Mouse (Mus musculus): ENCODE results near the gene 5730455P16Rik. TPM values are rescaled to one million over a fixed set of nuclear protein-coding genes. Genes with fewer than 3 reads are reported as not detected.
A peak's percentile ranks its signal among the peaks of the same experiment; 100 is the strongest.
"Not testable (repeated sequence)": the region's sequence is repeated elsewhere in the genome, so short reads cannot be mapped to it uniquely, and the experiment has no call there.

Gene 5730455P16Rik
- polyA plus RNA-seq, 1 experiment from 2014 or later, result 14.8 TPM

DNA sequence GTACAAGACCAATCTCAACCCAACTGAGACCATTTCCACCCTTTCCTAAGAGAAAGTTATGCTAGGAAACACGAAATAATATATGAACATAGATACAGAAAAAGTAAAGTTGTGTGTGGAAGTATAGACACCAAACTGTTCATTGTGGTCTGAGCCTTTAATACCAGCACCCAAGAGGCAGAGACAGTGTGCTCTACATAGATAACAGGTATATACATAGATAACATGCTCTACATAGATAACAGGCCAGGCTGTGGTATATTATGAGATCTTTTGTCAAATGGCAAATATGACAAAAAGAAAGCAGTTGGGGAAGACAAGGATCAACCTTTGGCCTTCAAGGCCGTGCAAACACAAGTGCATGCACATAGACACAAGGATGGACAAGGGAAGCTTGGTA, 32.5 kb upstream of the 5730455P16Rik start:
- Histone ChIP-seq H3K4me2 (no peak overlapping the region), H3K9ac (ENCODE audit: low read depth, low read length) (no peak overlapping the region), H3K9me3 (replicated peaks; ENCODE audit: control insufficient read depth, low read length) (no peaks in the 10 kb centered on the region), H3K27me3 (ENCODE audit: control insufficient read depth, insufficient read depth, low read length) (no peaks in the 10 kb centered on the region), H3K36me3 (ENCODE audit: control insufficient read depth, insufficient read depth, low read length) (peaks cover 19% of the 10 kb centered on the region), H3K27ac (ENCODE audit: low read depth, low read length) (no peak overlapping the region), H3K4me3 (ENCODE audit: low read depth, low read length) (no peak overlapping the region), H3K4me1 (ENCODE audit: control insufficient read depth, insufficient read depth, low read length) (no peaks in the 10 kb centered on the region)
- ATAC-seq (replicated peaks; ENCODE audit: insufficient number of reproducible peaks, low FRiP score, low TSS enrichment), result no peak
- WGBS (ENCODE audit: insufficient replicate concordance), result 84% methylated on average over 2 of the region's 2 CpGs

- H3K9me3 ChIP-seq (replicated peaks; ENCODE audit: control insufficient read depth, low read length); H3K4me3 ChIP-seq (ENCODE audit: low read depth, low read length); H3K27me3 ChIP-seq (ENCODE audit: control insufficient read depth, insufficient read depth, low read length); H3K4me2 ChIP-seq; ATAC-seq (replicated peaks; ENCODE audit: insufficient number of reproducible peaks, low FRiP score, low TSS enrichment); H3K9ac ChIP-seq (ENCODE audit: low read depth, low read length); H3K4me1 ChIP-seq (ENCODE audit: control insufficient read depth, insufficient read depth, low read length); H3K27ac ChIP-seq (ENCODE audit: low read depth, low read length): not testable (repeated sequence)
- WGBS (ENCODE audit: insufficient replicate concordance), result 90% methylated on average over 6 of the region's 6 CpGs
- H3K36me3 ChIP-seq (ENCODE audit: control insufficient read depth, insufficient read depth, low read length), result peaks cover 26% of the 10 kb centered on the region
These were observed 30.0 kb upstream of the 5730455P16Rik start for GRCm38 (mm10) chr11:80407878-80408277.

DNA sequence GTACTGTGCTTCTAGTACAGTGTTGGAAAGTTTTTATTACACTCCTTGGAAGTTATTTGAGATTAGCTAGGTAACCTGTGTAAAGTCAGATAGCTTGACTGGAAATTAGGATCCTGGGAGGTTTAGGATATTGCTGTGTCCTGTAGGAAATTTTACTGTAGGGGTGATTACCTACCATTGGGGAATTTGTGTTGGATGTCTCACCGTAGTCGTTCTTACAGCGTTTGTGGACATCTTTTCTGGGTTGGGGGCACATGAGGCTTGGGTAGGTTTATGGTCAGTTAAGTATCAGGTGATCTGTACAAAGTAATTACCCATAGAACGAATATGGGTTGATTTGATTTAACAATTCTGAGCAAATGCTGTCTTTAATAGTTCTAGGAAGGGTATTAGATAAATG, 18.8 kb upstream of the 5730455P16Rik start:
- no peak overlapping the region for H3K27ac ChIP-seq (ENCODE audit: low read depth, low read length)
- no peaks in the 10 kb centered on the region for H3K9me3 ChIP-seq (replicated peaks; ENCODE audit: control insufficient read depth, low read length)
- no peaks in the 10 kb centered on the region for H3K27me3 ChIP-seq (ENCODE audit: control insufficient read depth, insufficient read depth, low read length)
- H3K4me2 ChIP-seq, result no peak overlapping the region
- H3K4me1 ChIP-seq (ENCODE audit: control insufficient read depth, insufficient read depth, low read length), result no peaks in the 10 kb centered on the region
- H3K9ac ChIP-seq (ENCODE audit: low read depth, low read length), result no peak overlapping the region
- H3K36me3 ChIP-seq (ENCODE audit: control insufficient read depth, insufficient read depth, low read length), result peaks cover 38% of the 10 kb centered on the region
- no peak overlapping the region for H3K4me3 ChIP-seq (ENCODE audit: low read depth, low read length)
- ATAC-seq (replicated peaks; ENCODE audit: insufficient number of reproducible peaks, low FRiP score, low TSS enrichment), result no peak
- 90% methylated on average over 4 of the region's 4 CpGs for WGBS (ENCODE audit: insufficient replicate concordance)

GRCm38 (mm10) chr11:80395930-80396329, 18.1 kb upstream of the 5730455P16Rik start:
- no peaks in the 10 kb centered on the region for H3K27me3 ChIP-seq (ENCODE audit: control insufficient read depth, insufficient read depth, low read length)
- no peaks in the 10 kb centered on the region for H3K9me3 ChIP-seq (replicated peaks; ENCODE audit: control insufficient read depth, low read length)
- no peak for ATAC-seq (replicated peaks; ENCODE audit: insufficient number of reproducible peaks, low FRiP score, low TSS enrichment)
- 96% methylated on average over 3 of the region's 3 CpGs for WGBS (ENCODE audit: insufficient replicate concordance)
- no peak overlapping the region for H3K4me2 ChIP-seq
- H3K4me3 ChIP-seq (ENCODE audit: low read depth, low read length), result no peak overlapping the region
- no peak overlapping the region for H3K9ac ChIP-seq (ENCODE audit: low read depth, low read length)
- peaks cover 41% of the 10 kb centered on the region for H3K36me3 ChIP-seq (ENCODE audit: control insufficient read depth, insufficient read depth, low read length)
- no peak overlapping the region for H3K27ac ChIP-seq (ENCODE audit: low read depth, low read length)
- H3K4me1 ChIP-seq (ENCODE audit: control insufficient read depth, insufficient read depth, low read length), result no peaks in the 10 kb centered on the region

DNA sequence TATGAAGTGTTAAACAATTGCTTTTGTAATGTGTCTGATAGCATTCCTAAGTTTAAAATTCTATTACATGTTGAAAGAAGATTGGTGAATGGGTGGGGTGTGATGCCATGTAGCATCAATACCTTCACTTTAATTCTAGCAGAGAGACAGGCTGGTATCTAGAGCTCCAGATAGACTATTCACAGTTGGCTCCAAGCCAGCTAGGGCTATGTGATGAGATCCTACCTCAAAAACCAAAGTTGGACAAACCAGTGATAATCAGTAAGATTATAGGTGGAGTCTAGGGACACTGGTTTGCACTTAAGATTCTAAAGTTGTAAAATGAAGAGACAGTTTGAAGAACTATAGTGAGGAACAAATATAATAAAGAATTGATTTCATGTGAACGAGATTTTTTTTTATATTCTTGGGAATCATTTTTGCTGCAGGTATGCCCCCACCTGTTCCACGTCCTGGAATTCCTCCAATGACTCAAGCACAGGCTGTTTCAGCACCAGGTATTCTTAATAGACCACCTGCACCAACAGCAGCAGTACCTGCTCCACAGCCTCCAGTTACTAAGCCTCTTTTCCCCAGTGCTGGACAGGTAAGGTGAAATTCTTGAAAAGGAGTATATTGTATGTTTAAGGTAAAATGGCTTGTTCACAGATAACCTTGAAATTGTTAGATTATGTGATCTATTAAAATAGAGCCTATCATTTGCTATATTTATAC, 13.7 kb upstream of the 5730455P16Rik start:
- no peak for ATAC-seq (replicated peaks; ENCODE audit: insufficient number of reproducible peaks, low FRiP score, low TSS enrichment)

DNA sequence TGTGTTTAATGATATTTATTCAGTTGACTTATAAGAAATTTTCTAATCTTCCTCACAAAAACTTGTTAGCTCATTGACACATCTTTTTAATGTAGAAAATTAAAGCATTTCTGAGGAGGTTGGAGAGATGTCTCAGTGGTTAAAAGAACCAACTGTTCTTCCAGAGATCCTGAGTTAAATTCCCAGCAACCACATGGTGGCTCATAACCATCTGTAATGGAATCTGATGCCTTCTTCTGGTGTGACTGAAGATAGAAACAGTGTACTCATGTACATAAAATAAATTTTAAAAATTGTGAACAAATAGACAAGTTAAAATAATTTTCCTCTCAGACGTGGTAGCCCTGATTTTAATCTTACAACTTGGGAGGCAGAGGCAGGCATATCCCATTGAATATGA, 12.1 kb upstream of the 5730455P16Rik start:
- peaks cover 34% of the 10 kb centered on the region for H3K36me3 ChIP-seq (ENCODE audit: control insufficient read depth, insufficient read depth, low read length)

More for the DNA sequence above, 13.7 kb upstream of the 5730455P16Rik start:
- Histone ChIP-seq H3K4me1 (ENCODE audit: control insufficient read depth, insufficient read depth, low read length) (0 out of 2 replicates have a peak, but pooled peaks cover 3% of the 10 kb centered on the region), H3K9ac (ENCODE audit: low read depth, low read length) (no peak overlapping the region), H3K4me2 (no peak overlapping the region), H3K9me3 (replicated peaks; ENCODE audit: control insufficient read depth, low read length) (no peaks in the 10 kb centered on the region), H3K27ac (ENCODE audit: low read depth, low read length) (no peak overlapping the region), H3K36me3 (ENCODE audit: control insufficient read depth, insufficient read depth, low read length) (peaks cover 45% of the 10 kb centered on the region), H3K27me3 (ENCODE audit: control insufficient read depth, insufficient read depth, low read length) (no peaks in the 10 kb centered on the region), H3K4me3 (ENCODE audit: low read depth, low read length) (no peak overlapping the region)
- 93% methylated on average over 2 of the region's 2 CpGs for WGBS (ENCODE audit: insufficient replicate concordance)

GRCm38 (mm10) chr11:80386790-80387189, 9.0 kb upstream of the 5730455P16Rik start:
- no peaks in the 10 kb centered on the region for H3K27me3 ChIP-seq (ENCODE audit: control insufficient read depth, insufficient read depth, low read length)
- ATAC-seq (replicated peaks; ENCODE audit: insufficient number of reproducible peaks, low FRiP score, low TSS enrichment), result no peak
- H3K36me3 ChIP-seq (ENCODE audit: control insufficient read depth, insufficient read depth, low read length), result peaks cover 18% of the 10 kb centered on the region
- WGBS (ENCODE audit: insufficient replicate concordance), result 52% methylated on average over 2 of the region's 2 CpGs
- H3K27ac ChIP-seq (ENCODE audit: low read depth, low read length), result no peak overlapping the region
- no peaks in the 10 kb centered on the region for H3K9me3 ChIP-seq (replicated peaks; ENCODE audit: control insufficient read depth, low read length)
- H3K4me3 ChIP-seq (ENCODE audit: low read depth, low read length), result 0 out of 2 replicates have a peak overlapping the region, but pooled peaks have one; percentile 8
- peak overlapping the region; percentile 34 for H3K4me2 ChIP-seq
- H3K4me1 ChIP-seq (ENCODE audit: control insufficient read depth, insufficient read depth, low read length), result peaks cover 7% of the 10 kb centered on the region
- no peak overlapping the region for H3K9ac ChIP-seq (ENCODE audit: low read depth, low read length)

More for the DNA sequence above, 12.1 kb upstream of the 5730455P16Rik start:
- no peak overlapping the region for H3K4me3 ChIP-seq (ENCODE audit: low read depth, low read length)
- H3K27me3 ChIP-seq (ENCODE audit: control insufficient read depth, insufficient read depth, low read length), result no peaks in the 10 kb centered on the region
- peaks cover 7% of the 10 kb centered on the region for H3K4me1 ChIP-seq (ENCODE audit: control insufficient read depth, insufficient read depth, low read length)
- H3K27ac ChIP-seq (ENCODE audit: low read depth, low read length), result no peak overlapping the region
- ATAC-seq (replicated peaks; ENCODE audit: insufficient number of reproducible peaks, low FRiP score, low TSS enrichment), result no peak
- H3K4me2 ChIP-seq, result no peak overlapping the region
- WGBS (ENCODE audit: insufficient replicate concordance), result 81% methylated on average over 1 of the region's 1 CpGs
- H3K9me3 ChIP-seq (replicated peaks; ENCODE audit: control insufficient read depth, low read length), result no peaks in the 10 kb centered on the region
- H3K9ac ChIP-seq (ENCODE audit: low read depth, low read length), result no peak overlapping the region

DNA sequence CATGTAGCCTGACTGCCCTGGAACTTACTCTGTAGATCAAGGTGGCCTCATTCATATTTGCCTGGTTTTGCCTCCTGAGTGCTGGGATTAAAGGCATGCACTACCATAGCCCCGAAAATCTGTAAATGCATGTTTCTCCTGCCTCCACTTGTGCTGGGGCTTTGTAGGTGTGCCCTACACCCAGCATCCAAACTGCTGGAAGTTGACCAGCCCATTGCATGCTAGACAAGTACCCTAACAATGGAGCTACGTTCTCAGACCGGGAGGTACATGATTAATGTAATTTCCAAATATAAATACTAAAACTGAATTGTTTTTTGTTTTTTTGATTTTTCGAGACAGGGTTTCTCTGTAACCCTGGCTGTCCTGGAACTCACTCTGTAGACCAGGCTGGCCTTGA, 7.2 kb upstream of the 5730455P16Rik start:
- peaks cover 14% of the 10 kb centered on the region for H3K36me3 ChIP-seq (ENCODE audit: control insufficient read depth, insufficient read depth, low read length)
- peak overlapping the region; percentile 98 for H3K4me3 ChIP-seq (ENCODE audit: low read depth, low read length)
- H3K9me3 ChIP-seq (replicated peaks; ENCODE audit: control insufficient read depth, low read length), result no peaks in the 10 kb centered on the region
- ATAC-seq (replicated peaks; ENCODE audit: insufficient number of reproducible peaks, low FRiP score, low TSS enrichment), result no peak
- peak overlapping the region; percentile 89 for H3K4me2 ChIP-seq
- peaks cover 7% of the 10 kb centered on the region for H3K4me1 ChIP-seq (ENCODE audit: control insufficient read depth, insufficient read depth, low read length)
- no peaks in the 10 kb centered on the region for H3K27me3 ChIP-seq (ENCODE audit: control insufficient read depth, insufficient read depth, low read length)
- 59% methylated on average over 4 of the region's 4 CpGs for WGBS (ENCODE audit: insufficient replicate concordance)
- no peak overlapping the region for H3K27ac ChIP-seq (ENCODE audit: low read depth, low read length)
- peak overlapping the region; percentile 60 for H3K9ac ChIP-seq (ENCODE audit: low read depth, low read length)

- Histone ChIP-seq H3K4me3 (ENCODE audit: low read depth, low read length) (peak overlapping the region; percentile 98), H3K9ac (ENCODE audit: low read depth, low read length) (peak overlapping the region; percentile 60), H3K27ac (ENCODE audit: low read depth, low read length) (no peak overlapping the region), H3K27me3 (ENCODE audit: control insufficient read depth, insufficient read depth, low read length) (no peaks in the 10 kb centered on the region), H3K36me3 (ENCODE audit: control insufficient read depth, insufficient read depth, low read length) (peaks cover 14% of the 10 kb centered on the region), H3K4me2 (peak overlapping the region; percentile 89), H3K9me3 (replicated peaks; ENCODE audit: control insufficient read depth, low read length) (no peaks in the 10 kb centered on the region), H3K4me1 (ENCODE audit: control insufficient read depth, insufficient read depth, low read length) (peaks cover 7% of the 10 kb centered on the region)
- no peak for ATAC-seq (replicated peaks; ENCODE audit: insufficient number of reproducible peaks, low FRiP score, low TSS enrichment)
These were observed 6.6 kb upstream of the 5730455P16Rik start for GRCm38 (mm10) chr11:80384461-80384860.

Measured in heart, embryonic 11.5 days (tissue).